Mouse (Mus musculus) cerebellum, postnatal 10 days (tissue): ENCODE results near the gene Pfkfb3.

Experiments
- DNase-seq, 2 experiments: peaks; one replicate each; pipeline ENCODE4 v3.0.0; 2021; ENCODE audit warnings: mixed read lengths in 2 of 2

Pfkfb3 gene

DNA sequence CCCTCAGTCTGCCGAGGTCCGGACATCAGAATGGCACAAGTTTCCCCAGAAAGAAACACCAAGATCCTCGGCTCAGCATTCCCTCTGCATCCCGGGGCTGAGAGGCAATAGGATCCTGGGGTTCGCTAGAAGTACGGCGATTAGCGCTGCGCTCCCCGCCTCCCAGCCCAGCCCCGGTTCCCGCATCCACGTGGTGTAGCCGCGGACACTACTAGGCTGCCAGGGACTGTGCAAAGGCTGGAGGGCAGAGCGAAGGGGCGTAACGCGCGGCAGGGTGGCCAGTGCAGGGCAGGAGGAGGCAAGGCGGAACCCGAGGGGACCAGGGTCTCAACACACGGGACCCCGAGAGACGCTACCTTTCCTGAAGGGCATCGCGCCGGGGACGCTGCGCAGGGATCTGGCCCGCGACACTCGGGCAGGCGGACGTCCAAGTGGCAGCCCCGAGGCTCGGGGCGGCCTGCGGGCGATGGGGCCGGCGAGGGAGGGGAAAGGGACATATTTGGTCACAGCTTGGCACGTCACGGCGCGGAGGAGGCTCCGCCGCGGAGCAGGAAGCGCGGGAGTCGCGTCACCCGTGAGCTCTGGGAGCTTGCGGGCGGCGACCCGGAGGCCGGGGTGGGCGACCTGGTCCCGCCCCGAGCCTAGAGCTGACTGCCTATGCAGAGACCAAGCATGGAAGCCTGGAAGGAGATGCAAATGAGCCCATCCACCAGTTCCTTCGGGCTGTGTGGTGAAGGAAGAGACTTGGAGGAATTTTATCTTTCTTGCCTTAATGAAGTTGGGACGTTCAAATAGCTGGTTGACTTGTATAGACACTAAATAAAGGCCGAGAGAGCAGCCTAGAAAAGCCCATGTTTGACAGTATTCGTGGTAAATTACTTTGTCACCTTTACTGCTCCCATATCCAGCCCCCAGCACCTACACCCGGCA lies at the start of gene Pfkfb3:
Gene Pfkfb3 (minus strand): TSS at position 607 of the 930 bp plus-strand sequence.
- peak; percentile 72 to 79 for DNase-seq

DNA sequence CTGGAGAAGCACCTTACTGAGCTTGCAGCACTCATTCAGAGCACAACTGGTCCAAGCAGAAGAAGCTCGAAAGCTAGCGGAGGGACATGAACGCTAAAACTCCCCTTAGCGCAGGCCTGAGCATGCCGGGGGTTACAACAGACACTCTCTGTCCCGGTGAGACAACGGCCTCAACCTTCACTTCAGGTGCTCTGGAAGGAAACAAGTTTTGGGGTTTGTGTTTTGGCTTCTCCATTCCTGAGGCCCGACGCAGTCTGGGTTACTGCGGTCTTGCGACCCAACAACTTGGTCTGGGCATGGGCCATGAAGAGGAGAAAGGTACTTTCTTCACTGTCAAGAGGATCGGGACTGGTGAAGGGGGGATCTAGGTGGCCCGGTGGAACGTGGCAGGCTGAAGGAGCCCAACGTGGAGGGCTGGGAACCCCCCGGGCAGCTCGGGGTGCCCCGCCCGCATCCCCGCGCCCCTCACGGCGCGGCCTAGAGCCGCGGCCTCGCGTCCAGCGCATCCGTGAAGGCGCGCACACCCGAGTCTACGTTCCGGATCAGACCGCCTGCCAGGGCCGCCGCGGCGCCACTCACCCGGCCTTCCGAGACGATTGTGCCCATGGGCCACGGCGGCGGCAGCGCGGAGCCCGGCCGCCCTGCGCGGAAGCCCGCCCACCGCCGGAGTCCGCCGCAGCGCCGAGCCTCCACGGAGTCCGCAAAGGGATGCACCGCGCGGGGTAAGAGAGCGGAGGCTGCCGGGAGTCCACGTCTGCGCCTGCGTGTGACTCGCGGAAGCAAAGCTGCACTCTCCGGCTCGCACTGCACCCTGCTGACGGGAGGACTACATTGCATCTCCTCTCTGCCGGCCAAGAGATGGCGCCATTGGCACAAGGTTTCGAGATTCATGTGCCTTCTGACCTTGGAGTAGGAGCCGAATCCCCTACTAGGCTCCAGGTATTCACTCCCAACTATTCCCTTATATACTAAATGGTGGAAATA lies 48.9 kb upstream of the Pfkfb3 start:
- peak; percentile 97 to 98 for DNase-seq

DNA sequence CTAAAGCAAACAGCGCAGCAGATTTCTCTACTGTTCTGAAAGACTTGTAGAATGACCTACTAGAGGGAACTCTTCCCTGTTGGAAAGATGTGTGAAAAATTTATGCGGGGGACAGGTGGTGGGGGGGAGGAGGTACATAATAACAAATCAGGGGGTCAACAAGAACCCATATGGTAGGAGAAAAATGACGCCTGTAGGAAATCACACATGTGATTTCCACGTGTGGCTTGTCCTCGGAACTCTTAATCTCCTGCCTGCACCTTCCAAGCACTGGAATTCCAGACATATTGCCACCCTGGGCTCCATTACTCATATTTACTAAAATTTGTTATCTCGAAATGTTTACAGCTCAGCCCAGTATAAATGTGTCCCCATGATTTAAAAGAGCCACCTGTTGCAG lies 47.9 kb upstream of the Pfkfb3 start:
- no peak for DNase-seq

DNA sequence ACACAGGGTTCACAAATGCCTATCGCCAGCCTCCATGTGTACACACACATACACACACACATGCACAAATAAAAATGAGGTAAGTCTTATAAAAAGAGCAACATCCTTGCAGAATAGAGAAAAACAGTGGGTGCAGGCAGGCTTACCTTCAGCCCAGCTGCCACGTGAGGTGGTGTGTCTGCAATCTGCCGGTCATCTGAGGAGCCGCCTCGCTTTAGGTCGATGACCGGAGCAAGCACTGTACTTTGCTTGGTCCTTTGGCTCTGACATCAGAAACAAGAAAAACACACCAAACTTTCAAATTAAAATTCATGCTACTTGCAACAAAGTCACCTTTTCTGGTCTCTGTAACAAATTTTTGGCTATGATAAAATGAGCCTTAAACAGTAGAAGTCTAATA lies 44.0 kb upstream of the Pfkfb3 start:
- no peak for DNase-seq

DNA sequence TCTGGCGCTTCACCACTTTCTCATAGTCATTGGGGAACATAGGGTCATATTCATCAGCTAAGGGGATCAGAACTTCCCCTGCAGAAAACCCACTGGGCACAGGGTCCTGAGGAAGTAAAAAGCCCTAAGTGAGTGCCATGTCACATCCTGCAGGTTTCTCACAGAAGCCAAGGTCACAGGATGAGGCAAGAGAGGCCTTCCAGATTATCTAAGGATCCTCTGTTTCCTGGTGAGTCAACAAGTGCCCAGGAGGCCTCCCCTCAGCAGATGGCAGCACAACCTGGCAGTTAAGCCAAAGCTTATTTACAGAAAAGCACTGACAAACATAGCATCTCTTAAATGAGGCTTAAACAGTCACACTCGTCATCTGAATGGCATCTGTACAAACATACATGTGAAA lies 42.8 kb upstream of the Pfkfb3 start:
- DNase-seq: no peak

DNA sequence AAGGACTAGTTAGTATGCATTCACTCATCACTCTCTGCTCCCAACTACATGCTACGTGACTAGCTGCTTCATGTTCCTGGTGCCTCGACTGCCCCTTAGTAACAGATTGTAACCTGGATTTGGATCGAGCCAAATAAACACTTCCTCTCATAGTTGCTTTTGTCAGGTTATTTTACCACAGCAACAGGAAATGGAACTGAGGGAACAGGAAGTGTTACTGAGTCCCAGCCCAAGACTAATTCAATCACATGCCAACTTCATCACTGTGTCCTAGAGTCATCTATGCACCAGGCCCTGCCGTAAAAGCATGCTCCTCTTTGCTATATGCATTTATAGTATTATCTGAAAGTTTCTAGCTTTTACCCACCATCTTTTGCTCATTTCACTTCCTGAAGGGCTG lies 34.1 kb upstream of the Pfkfb3 start:
- DNase-seq: no peak

DNA sequence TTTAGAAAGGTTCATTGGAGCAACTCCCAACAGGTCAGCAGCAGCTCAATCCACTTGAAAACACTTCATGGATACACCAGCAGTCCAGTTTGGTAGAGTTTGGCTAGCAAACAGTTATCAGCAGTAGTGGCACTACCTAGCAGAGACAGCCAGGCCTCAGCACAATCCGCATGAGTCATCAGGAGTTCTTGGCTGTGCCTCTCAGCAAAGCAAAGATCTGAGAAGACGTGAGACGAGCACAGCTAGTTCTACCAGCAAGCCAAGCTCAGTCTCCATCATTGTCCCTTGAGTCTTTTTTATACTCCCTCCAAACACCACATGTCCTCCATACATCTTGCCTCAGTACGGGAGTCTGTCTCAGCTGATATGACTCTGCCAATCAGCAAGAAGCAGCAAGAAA lies 25.5 kb upstream of the Pfkfb3 start:
- DNase-seq: no peak

DNA sequence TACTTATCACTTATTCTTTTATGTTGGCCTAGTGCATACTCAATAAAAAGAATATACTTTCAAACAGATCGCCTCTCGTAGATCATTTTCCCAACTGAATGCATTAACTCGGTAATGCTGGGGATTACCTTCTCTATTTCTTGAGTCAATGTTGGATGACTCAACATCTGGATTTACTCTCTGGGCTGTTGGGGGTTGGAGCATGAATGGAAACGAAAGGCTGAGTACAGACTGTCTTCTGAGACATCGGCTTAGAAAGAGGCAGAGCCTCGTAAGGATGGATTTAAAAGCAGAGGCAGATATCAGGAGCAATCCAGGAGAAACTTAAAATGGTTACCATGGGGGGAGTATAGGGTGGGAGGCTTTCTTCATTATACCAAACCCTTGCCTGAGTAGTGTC lies 24.3 kb upstream of the Pfkfb3 start:
- no peak for DNase-seq

DNA sequence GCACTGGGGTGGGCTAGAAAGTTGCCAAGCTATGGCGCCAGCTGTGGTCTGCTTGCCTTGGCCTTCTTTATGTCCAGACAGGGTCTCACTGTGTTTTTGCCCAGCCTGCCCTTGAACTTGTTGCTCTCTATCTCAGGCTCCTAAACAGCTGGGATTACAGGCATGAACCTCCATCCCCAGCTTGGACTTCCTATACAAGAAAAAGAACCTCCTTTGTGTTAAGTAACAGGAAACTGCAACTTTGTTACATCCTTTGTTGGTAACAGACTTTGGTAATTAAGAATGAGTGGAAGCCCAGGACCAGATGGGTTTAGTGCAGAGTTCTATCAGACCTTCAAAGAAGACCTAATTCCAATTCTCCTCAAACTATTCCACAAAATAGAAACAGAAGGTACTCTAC lies 19.8 kb upstream of the Pfkfb3 start:
- DNase-seq: no peak

DNA sequence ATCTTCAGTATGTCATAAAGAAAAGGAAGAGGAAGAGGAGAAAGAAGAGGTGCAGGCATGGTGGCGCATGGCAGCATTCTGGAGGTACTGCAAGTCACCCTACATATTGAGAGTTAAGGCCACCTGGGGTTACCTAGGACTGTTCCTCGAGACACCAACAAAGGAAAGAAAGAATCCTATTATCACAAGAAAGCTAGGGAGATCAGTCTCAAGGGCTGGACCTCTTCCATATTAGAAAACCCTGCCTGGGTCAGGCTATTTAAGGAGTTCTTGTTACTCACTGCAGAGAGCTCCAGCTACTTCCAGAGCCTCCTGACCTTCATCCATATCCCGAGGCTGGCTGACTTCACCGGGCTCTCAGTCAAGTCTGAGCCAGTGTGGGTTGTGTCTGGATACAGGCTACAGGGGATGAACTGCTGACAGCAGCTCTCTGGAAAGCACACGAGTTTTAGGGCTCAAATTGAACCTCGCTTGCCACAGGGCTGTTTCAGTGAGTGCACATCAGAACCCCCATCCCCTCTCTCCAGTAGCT lies 17.2 kb upstream of the Pfkfb3 start:
- no peak for DNase-seq

DNA sequence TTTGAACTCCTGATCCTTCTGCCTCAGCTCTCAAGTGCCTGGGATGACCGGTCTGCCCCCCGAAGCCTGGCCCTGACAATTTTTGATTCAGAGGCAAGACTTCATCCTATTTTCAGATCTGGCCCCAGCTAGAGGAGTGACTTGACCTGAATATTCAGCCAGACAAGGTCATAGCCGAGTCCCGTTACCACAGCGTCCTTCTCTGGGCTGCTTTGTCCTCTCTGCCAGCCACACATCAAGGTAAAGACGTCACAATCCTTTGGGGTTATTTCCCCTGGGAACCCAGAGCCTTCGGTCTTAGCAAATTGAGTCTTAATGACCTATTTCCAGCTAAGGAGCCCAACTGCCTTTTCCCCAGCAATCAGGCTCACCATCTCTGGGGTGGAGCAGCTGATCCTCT lies 14.6 kb upstream of the Pfkfb3 start:
- DNase-seq: no peak

DNA sequence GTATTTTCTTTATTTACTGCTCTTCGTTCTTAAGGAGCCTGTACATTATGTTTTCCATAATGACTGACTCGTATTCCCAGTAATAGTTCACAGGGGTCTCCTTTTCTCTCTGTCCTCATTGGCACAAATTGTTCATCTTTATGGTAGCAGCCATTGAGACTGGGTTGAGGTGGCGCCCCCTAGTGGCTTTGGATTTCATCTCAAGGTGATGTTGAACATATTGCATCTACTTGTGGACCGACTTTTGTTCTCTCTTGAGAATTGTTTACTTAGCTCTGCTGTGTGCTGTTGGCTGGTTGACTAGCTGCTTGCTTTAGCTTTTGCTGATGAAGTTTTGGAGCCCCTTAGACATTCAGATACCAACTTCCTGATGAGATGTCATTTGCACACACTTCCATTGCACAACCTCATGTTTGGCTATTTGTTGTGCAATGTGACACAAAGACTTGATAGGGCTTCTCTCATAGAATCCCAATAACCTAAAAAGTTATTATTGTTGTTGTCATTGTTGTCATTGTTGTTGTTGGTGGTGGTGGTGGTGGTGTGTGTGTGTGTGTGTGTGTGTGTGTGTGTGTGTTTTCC lies 14.0 kb upstream of the Pfkfb3 start:
- peak; percentile 53 to 57 for DNase-seq

DNA sequence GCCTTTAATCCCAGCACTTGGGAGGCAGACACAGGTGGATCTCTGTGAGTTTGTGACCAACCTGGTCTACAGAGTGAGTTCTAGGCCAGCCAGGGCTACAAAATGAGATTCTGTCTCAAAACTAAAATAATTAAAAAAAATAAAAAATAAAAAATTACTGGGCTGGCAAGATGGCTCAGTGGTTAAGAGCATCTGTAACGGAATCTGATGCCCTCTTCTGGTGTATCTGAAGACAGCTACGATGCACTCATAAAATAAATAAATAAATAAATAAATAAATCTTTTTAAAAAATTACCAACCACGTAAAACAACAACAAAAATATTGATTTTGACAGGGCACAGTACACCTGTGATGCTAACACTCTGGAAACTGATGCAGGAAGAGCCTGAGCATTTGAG lies 13.0 kb upstream of the Pfkfb3 start:
- DNase-seq: no peak

DNA sequence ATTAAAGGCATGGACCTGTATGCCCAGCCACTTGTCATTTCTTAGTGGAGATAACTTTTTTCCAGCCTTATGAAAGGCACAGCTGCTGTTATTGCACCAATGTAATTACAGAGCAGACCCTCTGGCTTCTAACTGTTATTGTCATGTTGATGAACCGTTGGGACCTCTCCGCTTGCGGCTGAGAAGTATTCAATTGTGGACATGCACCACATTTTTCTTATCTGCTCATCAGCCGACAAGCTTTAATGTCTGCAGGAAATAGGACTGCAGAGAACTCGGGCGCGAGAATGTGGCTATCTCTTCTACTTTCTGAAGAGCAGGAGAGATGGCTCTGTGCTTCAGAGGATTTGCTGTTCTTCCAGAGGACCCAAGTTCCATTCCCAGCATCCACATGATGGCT lies 12.4 kb upstream of the Pfkfb3 start:
- DNase-seq: no peak

DNA sequence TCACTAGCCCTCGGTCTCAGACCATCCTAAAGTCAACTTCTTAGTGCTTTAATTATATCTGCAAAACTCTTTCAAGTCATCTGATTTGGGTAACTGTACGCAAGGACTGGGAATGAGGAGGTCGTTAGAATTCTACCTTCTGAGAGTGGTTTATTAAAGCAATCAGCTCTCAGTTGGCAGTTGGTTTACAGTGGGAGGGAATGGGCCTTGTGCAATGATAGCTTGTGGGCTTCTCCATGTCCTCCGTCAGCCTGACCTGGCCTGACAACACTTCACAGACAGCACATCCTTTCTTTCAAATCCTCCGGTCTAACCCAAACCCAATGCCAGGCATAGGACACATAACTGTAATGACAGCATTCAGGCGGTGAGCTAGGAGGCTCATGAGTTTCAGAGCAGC lies 10.9 kb upstream of the Pfkfb3 start:
- no peak for DNase-seq

DNA sequence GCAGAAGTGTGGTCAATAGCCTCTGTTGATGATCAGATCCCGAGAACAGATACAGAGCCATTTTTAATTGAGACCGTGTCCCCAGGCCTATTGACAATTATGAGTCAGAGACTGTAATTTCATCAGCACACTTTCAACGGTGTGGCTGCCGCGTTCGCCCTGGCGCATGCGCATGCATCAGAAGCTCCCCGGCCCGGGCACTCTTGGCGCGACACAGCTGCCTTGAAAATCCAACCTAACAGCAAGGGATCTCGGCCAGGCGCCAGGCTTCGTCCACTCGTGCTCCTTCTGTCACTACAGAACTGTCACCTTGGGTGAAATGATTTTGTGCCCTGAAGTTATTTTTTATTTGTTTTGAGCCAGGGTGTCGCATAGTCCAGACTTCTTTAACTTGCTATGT lies 9.4 kb upstream of the Pfkfb3 start:
- peak; percentile 16 to 17 for DNase-seq

DNA sequence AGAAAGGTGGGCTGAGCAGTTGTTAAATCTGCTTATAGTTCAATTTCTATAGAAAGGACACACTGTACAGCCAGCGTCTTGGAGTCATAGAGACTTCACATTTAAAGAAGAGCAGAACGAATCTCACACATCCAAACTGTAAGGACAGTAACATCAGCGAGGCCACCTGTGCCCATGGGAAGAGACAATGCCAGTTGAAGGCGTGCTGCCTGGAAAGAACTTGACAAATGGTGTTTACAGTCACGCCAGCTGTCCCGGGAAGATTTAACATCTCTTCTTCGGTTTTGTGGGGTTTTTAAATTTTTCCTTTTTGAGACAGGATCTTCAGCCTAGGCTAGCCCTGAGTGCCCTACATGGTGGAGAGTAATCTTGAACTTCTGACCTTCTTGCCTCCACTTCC lies 4.8 kb upstream of the Pfkfb3 start:
- no peak for DNase-seq

DNA sequence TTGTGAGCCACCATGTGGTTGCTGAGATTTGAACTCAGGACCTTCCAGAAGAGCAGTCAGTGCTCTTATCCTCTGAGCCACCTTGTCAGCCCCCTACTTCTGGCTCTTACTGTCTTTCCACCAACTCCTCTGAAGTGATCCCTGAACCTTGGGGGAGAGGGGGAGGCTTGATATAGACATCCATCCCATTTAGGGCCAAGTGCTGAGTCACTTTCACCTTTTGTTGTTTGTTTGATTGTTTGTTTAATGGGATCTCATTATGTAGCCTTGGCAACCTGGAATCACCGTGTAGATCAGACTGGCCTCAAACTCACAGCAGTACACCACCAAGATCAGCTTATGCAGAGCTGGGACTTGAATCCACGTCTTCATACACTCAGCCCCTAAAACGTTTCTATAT lies 3.4 kb upstream of the Pfkfb3 start:
- no peak for DNase-seq

DNA sequence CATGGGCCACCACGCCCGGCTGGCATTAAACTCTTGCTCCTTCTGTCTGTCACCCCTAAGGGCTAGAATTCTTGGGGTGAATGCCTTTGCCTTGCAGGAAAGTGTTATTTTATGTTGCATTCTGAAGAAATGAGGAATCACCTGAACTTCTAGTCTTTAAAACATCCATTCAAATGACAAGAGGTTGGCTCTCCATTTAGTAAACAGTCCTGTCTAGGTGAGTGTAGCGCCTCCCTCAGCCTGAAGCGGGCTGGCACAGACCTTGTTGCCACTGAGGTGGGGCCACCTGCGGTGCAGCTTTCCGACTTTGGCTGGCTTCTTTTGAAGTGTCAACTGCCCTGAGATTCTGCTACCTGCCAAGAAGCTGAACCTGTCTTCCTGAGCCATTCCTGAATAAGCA lies 1.4 kb upstream of the Pfkfb3 start:
- DNase-seq: peak in 1 of 2 experiments; percentile 18

DNA sequence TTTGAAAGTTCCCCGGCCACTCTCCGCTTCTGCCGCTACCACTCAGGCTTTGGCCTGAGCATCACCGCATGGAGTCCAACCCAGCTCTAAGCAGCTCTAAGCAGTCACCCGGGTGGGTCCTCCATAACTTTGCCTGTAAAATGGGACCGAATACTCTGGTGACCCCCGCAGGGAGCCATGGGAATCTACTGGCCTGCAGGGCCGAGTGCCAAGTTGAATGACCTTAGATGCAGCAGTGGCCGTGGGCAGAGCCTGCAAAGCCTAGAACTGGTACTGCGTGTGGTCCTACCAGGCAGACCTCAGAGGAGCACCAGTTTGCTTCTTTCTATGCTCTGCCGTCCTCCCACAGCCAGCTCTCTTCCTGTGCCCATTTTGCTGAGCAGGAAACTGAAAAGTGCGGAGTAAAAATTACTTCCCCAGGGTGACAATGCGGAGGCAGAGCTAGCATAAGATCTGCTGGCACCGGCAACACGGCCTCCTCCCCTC lies 868 bp downstream of the Pfkfb3 start:
- peak; percentile 39 to 48 for DNase-seq

DNA sequence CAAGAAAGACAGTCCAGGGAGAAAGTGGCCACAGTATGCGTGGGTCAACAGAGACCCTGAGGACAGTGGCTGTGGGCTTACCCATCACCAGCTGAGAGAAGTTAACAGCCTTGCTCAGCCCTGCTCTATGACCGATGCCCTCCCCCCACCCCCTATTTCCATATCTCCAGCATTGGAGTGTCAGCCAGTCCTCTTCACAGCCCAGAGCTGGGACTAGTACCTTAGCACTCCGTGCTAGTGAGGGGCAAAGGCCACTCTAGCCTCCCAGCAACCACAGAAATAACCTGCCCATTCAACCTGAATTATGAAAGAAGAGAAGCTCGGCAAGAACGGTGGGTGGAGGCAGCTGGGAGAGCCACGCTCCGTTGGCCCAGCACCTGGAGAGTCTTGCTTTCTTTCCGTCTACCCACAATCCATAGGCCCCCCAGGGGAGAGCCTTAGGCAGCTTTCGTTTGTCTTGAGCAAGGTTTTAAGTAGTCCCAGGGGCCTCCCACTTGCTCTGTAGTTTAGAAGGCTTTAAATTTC lies 1.5 kb downstream of the Pfkfb3 start:
- peak in 1 of 2 experiments; percentile 13 for DNase-seq

DNA sequence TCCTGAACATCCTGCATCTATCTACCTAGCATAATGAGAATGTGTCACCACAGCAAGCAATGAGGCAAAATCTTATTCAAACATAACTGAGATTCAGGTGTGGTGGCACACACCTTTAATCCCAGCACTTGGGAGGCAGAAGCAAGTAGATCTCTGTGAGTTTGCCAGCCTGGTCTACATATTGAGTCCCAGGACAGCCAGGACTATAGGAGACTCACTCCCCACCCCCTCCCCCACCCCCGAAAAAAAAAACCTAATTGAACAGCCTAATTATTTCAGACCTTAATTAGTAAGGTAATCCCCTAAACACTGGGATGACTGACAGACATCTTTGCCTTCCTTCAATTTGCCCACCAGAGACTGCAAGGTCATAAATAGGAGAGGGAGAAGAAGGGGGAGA lies 2.2 kb downstream of the Pfkfb3 start:
- DNase-seq: no peak

DNA sequence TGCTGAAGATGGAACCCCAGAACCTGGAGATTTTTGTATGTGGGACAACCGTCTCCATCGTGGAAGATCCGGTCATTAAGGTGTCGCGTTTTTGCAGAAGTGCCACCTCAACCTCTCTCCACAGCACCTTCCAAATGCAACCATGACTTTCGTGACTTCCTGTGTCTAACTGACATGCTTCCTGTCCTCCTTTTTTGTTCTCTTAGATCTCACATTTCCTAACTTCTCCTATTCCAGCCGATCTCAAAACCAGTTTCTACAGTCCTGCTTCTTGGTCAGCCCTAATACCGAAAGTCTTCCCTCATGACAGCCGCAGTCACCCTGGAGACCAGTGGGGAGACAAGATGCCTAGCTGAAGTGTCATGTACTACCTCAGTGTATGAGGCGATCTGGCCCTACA lies 5.4 kb downstream of the Pfkfb3 start:
- DNase-seq: no peak
